Mouse (Mus musculus): ENCODE results near the gene Tnrc6c. TPM values are rescaled to one million over a fixed set of nuclear protein-coding genes. Genes with fewer than 3 reads are reported as not detected.

The Tnrc6c gene
- 33.2 and 40.3 TPM in 2 replicates for polyA plus RNA-seq (2012; rRNA removed)

DNA sequence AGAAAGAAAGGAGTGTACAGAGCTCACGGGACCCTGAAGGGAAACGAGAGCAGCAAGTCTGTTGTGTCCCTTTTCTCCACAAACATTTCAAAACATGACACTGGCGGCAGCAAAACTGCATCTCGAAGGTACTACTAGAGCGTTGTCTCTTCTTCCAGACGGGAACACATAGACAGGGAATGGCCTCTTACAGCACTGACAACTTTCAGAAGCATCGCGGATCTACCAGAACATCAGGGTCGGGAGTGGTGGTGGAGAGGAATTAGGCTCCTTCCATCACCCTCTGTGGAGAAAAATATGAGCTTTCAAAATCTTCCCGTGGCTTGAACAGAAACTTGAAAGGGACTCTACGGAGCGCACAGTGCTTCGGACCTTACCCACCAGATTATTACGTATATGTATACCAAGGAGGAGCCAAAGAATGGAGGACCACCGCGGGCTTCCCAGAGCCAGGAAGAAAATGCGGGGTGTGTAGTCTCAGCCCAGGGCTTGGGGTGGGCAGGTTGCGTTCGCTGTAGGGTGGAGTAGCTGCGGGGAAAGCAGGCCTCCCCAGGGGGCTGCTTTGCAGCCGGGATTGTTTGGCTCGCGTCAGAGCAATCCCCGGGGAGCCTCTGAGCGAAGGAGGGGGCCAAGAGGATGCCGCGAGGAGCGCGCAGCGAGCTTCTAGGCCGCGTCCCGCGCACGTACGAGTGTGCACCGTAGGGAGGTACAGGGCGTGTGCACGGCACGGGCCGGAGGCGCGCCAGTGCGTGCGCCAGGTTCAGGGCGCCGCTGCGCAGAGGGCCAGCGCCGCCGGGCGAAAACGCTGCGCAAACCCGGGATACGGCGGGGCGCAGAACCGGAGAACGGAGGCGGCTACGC, at the start of gene Tnrc6c:
Gene Tnrc6c (plus strand): TSS at position 799 of the 861 bp plus-strand sequence.

DNA sequence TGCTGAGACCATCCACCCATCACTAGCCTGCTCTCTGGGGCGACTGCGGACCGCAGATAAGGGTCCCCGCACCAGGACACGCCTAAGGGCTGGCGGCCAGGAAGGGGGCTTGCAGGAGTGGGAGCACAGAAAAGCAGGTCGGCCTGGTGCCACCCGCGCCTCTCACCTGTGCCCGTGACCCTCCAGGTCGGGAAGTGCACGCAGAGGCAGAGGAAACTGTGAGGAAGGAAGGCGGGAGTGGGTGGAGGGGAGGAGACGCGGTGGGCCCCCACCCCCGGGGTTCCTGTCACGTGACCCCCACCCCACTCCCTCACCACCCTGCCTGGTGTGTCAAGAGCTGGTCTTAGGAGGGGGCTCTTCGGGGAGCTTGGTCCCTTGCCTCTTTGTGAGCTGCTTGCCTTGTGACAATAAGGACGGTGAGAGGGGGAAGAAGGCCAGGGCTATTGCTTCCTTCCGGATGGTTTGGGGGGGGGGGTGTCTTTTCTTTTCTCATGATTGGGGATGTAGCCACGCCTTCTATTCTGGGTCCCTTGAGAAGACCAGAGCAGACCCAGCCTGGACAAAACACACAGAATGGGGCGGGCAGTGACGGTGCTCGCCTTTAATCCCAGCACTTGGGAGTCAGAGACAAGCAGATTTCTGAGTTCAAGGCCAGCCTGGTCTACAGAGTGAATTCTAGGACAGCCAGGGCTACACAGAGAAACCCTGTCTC, 128.1 kb downstream of the Tnrc6c start, which contains the start of the genes Tmc8 and Tmc6:
Gene Tmc8 (plus strand): TSS at position 84 of the 712 bp plus-strand sequence.
Gene Tmc6 (minus strand): TSS at position 206 of the 712 bp plus-strand sequence.

DNA sequence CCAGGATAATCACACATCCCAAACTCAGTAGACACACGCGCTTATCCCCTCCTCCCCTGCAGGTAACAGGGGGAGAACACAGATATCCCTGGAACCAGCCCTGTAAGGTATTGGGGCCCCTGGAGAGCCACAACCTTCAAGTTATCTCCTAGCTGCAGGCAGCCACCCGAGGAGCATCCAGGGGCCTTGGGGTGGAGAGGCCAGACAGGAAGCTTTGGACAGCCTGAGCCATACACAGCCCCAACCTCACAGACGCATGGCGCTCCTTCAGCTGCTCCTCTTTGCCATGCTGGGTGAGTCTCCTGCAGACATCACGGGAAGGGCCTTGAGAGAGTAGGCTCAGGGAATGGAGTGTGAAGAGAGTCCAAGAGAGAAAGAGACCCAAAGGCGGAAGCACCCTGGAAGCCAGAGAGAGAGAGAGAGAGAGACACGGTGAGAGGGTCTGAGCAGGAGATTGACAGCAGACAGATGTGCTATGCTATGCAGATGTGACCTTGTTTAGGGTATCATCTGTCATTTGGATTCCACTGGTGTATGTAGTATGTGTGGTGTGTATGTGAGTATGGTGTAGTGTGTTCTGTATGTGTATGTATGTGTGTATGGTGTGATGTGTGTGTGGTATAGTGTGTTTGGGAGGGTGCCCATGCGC, 143.5 kb downstream of the Tnrc6c start, which contains the start of gene 6030468B19Rik:
Gene 6030468B19Rik (plus strand): TSS at position 150 of the 649 bp plus-strand sequence.

DNA sequence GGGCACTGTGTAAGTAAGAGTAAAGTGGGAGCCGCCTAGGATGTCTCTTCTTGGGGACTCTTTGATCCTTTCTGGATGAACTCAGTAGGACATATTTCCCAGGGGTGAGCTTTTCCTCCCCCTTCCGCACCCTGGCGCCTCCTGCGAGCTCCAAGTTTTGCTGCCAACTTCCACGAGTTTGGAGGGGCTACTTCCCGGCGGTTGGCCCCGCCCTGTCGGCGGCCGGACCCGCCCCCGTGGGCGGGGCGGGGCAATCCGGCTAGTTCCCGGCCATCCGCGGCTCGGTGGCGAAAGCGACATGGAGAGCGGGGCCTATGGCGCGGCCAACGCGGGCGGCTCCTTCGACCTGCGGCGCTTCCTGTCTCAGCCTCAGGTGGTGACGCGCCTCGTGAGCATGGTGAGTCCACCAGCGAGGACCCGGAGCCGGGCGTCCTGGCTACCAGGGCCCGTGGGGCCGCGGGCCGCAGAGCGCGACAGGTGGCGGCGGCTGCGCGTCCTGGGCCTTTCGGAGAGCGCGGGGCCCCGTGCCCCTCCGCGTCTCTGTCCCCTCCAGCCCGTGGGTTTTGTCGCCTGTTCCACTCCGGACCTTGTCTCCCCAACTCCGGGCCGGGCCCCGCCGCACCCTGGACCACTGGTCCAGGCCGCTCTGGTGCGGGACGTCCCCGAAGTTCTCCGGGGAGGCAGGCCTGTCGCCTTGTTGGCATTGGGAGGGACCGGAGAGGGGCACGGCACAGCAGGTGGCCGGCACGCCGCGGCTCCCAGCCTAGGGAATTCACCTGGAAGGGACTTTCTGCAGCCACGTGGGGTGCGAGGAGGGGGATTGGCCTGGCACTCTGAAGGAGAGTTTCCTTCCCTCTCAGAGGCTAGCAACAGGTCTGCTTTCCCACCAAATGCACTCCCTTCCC, 155.6 kb downstream of the Tnrc6c start, which contains the start of the genes Gm20708 and Syngr2:
Gene Gm20708 (plus strand): TSS at position 262 of the 905 bp plus-strand sequence.
Gene Syngr2 (plus strand): TSS at position 262 of the 905 bp plus-strand sequence.

Other genes with a start within 250 kb of the Tnrc6c start
- 0.04 TPM in 1 of 2 replicates, not detected in the other for gene Gm11733, start 169.9 kb upstream of the Tnrc6c start, polyA plus RNA-seq (2012; rRNA removed)
- 3.1 and 4.5 TPM in 2 replicates for gene Tmc8, start 127.8 kb downstream of the Tnrc6c start, polyA plus RNA-seq (2012; rRNA removed)
- gene Tmc6, start 127.9 kb downstream of the Tnrc6c start, polyA plus RNA-seq (2012; rRNA removed): 9.6 and 16.9 TPM in 2 replicates
- gene 6030468B19Rik, start 143.4 kb downstream of the Tnrc6c start, polyA plus RNA-seq (2012; rRNA removed): 2.9 and 4.2 TPM in 2 replicates
- 0.82 and 0.97 TPM in 2 replicates for gene Gm20708, start 155.4 kb downstream of the Tnrc6c start, polyA plus RNA-seq (2012; rRNA removed)
- 12.5 and 19.0 TPM in 2 replicates for gene Syngr2, start 155.4 kb downstream of the Tnrc6c start, polyA plus RNA-seq (2012; rRNA removed)
- 5.2 and 6.1 TPM in 2 replicates for gene Afmid, start 171.6 kb downstream of the Tnrc6c start, polyA plus RNA-seq (2012; rRNA removed)
- 98.6 and 112 TPM in 2 replicates for gene Tk1, start 171.8 kb downstream of the Tnrc6c start, polyA plus RNA-seq (2012; rRNA removed)
- 160 and 231 TPM in 2 replicates for gene Birc5, start 195.0 kb downstream of the Tnrc6c start, polyA plus RNA-seq (2012; rRNA removed)
- gene Tmem235, start 206.5 kb downstream of the Tnrc6c start, polyA plus RNA-seq (2012; rRNA removed): 0.05 TPM in 1 of 2 replicates, not detected in the other
- 4.1 and 5.9 TPM in 2 replicates for gene Tha1, start 219.2 kb downstream of the Tnrc6c start, polyA plus RNA-seq (2012; rRNA removed)